Mouse (Mus musculus): ENCODE measurements around the gene Etv3.

Gene Etv3

DNA sequence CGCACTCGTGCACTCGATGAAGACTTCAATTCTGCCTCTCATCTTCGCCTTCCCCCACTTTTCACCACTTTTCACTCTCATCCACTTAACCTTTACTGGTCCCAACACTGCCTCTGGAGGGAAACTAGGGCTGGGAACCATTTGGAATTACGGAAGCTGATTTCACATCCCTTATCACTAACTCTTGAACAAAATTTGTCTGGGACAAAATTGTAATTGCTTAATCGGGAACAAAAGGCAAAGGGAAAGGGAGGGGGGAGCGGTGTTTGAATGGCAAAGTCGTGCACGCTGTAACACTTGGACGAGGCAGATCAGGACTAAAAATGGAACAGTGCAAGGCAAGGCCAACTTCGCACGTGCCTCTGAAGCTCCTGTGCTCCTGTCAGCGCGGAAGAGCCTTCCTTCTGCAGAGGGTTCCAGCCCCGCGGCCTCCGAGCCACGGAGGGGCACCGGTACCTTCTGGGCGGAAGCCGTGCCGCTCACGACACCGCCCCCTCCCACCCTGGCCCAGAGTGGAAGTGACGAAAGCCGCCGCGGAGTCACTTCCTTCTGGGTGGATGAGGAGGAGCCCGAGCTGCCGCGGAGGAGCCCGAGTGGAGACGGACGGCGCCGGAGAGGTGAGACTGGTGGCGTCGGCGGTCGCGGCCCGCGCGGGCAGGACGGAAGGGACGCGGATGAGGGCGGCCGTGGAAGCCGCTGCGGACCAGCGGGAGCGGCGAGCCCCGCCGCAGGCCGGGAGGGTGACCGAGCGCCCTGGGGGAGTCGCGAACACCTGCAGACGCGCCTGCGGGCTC lies at the start of gene Etv3:
Etv3 (plus strand) TSS at position 365 of the 794 bp plus-strand sequence.
- peak; percentile 87 for DNase-seq (ENCODE audit: low read depth, low spot score)

DNA sequence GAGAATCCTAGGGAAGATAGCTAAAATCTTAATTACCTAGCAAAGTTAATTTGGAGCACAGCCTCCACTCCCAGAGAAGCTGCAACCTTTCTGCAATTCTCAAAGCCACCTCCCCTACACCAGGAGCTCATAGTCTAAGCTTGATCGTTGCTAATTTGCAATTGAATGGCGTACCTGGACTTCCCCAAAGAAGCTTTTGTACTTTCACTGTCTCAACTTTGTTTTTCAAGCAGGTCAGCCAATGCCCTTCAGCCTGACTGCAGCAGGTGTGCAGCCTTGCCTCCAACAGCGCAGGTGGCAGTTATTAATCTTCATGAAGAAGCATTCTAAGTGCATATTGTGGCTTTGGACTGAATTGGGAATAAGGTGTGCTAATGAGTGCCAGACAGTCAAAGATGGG lies 47.3 kb upstream of the Etv3 start:
- peak; percentile 96 for DNase-seq (ENCODE audit: low read depth, low spot score)

DNA sequence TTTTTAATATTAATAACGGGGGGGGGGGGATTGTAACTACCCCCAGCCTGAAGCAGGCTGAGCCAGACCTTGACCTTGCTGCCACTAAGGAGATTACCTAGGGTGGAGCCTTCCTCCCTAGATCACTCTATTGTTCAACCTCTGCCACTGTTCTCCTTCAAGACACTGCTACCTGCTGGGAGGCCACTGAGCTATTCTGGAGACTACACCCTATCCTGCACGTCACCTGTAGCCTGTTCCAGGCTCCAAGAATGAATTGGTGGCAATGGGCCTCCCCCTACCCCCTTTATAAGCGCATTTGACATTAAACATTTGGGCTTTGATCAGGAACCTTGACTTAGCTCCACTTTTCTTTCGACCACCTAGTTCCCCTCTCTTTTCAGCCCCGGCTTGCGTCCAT lies 46.6 kb upstream of the Etv3 start:
- DNase-seq (ENCODE audit: low read depth, low spot score) = peak; percentile 91

DNA sequence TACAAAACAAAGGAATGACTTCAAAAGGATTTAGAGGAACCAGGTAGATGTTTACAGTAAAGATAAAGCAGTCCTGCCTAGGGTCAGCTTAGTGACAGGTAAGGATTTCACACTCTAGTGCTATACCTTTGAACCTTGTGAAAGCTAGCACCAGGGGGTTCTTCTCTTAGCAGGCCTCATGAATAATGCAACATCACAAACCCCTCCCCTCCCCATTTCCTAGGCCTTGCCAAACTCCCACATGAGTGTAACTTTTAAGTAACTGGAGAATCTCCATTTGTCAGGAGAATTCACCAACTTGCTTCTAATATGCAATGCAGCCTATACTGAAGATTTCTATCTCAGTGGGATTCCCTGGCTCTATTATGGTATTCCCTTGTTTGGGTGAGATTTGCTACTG lies 46.0 kb upstream of the Etv3 start:
- DNase-seq (ENCODE audit: low read depth, low spot score) = peak; percentile 95

DNA sequence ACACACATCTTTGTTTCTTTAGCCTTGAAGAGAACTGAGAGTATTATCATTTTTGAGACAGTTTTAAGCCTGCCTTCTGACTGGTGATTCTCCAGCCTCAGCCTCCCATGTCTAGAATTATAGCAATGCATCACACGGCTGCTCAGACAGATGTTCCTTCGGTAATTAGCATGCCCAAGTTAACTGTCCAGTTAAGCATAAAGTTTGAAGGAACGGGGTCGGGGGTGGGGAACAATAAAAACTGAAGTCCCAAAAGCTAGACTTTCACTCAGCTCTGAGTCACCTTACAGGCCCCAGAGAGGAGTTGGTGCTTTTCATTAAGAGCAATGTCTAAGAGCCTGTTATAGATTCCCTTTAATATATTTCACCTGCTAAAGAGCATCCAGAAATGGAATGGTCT lies 37.8 kb upstream of the Etv3 start:
- DNase-seq (ENCODE audit: low read depth, low spot score) = no peak

DNA sequence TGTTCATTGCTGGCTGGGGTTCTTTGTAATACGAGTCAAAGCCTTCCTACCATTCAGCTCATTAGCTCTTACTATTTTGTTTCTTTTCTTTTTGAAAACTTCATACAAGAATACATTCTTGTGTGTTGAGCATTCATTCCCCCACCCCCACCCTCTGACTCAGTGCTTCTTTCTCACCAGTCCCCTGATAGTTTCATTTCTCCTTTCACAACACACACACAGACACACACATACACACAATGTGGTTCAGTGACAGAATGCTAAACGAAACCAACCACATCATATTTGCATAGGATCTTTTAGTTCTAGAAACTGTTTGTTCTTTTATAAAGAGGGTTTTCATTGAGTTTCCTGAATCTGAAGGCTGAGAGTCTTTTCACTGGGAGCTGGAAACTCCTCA lies 37.3 kb upstream of the Etv3 start:
- DNase-seq (ENCODE audit: low read depth, low spot score) = no peak

DNA sequence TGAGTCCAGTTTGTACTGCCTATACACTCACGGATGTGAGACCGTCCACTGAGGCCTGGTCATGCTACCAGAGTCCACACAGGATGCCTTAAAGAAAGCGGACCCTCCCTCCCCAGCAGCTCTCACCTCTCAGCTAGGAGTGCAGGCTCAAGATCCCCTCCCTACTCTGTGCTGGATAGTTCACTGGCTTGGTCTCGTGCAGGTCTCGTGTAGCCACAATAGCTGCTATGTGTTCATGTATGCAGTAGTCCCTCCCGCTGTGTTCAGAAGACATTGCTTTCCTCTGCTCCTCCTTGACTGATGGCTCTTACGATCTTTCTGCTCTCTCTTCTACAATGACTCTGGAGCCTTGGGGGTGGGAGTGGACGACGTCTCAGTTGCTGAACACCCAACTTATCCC lies 26.9 kb upstream of the Etv3 start:
- DNase-seq (ENCODE audit: low read depth, low spot score) = peak; percentile 70

DNA sequence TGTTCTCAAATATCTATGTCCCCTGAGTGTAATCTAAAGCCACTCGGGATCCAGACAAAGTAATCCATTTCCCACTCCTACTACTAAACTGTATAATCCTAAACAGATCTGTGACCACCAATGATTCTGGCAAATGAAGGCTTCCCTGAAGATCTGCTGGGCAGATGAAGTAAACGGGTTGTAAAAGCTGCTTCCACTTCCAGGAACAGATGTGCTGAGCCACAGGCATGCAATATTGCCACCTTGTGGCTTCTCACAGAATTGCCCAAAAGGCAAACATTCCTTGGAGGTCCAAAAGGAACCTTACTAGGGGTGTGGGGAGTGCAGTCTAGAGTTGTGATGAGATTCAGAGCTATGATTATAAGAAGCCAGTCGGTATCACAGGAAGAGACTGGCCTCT lies 26.1 kb upstream of the Etv3 start:
- DNase-seq (ENCODE audit: low read depth, low spot score) = peak; percentile 91

DNA sequence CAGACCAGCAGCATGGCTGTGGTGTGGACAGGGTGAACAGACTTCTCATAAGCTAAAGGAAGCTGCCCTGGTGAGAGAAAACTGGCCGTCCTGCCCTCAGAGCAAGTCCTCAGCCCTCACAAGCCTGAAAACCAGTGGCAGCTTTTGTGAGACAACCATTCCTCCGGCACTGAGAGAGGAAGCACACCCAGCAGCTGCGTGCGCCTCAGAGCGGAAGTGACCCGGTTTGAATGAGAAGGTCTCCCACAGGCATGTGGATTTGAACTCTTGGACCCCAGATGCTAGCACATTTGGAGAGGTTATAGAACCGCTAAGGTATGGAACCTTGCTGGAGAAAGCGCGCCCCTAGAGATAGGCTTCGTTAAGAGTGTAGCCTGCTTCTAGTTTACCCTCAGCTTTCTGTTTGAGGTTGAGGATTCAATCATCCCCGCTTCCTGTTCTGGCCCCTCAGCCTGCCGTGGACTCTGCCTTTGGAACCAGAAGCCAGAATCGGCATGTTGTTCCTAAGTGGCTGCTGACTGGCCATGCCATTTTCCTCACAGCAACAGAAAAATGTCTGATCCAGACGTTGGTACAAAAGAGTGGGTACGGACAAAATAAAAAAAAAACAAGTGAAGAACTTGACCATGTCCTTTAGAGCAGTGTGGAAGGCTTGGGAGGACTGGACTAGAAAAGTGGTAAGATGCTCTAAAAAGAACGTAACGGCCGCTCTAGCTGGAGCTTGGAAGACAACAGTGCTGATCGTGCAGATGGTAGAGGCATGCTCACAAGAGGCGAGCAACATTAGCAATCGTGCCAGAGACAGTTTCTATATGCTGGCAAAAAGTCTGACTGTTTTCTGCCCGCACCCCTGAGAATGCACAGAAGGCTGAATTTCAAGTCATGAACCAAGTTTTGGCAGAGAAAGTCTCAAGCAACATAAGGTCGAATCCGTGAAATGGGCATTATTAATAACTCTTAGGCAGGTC lies 24.8 kb upstream of the Etv3 start:
- DNase-seq (ENCODE audit: low read depth, low spot score) = peak; percentile 65

DNA sequence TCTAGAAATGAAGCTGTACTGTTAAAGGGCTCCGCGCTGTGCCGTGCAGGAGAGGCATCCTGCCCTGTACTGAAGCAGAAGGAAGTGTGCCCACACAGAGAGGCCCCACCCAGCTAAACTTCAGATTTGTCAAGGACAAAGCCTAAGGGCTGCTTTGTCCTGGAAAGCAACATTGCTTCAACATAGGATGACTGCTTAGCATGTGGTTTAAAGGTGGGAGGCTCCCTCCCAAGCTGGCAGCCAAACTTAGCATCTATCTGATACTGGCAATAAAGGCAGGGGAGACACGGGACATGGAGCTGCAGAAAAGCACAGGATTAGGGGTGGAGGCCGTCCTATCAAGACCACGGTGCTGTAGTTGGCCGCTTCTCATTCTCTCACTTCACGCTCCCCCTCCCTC lies 24.1 kb upstream of the Etv3 start:
- DNase-seq (ENCODE audit: low read depth, low spot score) = peak; percentile 56

DNA sequence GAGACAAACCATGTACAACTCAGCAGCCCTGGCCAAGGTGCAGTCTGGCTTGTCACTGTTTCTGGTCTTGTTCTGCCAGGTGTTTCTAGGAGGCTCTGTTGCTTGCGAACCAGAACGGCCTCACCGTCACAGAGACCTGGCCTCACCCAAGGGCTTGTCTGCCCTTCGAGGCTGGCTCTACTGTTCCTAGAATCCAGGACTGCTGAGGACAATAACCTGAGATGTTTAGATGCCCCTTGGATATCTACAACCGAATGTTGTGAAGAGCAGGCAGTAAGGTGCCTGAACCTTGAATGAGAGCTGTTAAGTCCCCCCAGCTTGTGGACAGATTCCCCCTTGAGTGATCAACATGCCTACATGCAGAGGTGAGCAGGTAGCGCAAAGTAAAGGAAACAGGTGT lies 22.4 kb upstream of the Etv3 start:
- DNase-seq (ENCODE audit: low read depth, low spot score) = no peak

DNA sequence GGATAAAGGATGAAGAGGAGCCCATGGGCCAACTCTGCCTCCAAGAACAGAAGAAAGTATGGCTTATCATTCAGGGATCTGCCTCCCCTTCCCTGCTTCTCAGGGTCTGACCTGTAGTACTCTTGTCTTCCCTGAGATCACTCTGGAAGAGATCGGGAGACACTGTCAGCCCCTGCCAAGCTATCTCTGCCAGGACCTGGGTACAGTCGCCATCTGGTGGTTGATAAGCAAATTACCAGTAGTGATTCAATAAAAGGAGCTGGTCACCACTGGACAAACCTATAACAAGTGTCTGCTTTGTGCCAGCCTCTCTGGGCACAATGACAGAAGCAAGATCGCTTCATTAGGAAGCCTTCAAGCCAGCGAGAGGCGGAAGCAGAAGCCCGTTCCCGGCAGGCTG lies 20.9 kb upstream of the Etv3 start:
- DNase-seq (ENCODE audit: low read depth, low spot score) = peak; percentile 76

DNA sequence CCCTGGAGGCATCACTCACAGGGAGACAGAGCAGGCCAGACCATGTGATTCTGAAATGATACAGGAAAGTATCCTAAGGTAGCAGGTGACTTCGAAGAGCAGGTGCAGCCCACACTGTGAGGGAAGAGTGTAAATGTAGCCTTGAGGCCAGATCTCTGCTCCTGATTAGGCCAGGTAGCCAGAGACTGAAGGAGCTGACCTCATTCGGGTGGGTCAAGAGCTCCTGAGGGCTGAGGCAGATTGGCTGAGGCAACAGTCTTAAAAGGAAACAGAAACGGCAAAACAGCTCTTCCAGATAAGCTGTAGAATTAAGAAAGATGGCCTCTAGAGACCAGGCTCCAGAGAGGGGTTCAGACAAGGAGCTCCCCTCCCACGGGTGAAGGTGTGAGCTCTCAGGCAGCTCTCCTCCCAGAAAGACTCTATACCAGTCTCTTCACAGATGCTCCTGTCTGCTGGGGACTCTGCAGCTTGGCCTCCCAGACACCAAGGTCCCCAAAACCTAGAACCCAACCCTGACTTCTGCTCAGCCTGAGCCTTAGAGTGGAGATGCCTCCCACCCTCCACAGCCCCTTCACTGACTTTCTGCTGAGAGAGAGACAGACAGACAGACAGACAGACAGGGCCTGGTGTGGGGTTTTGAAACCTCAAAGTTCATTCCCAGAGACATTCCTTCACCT lies 20.3 kb upstream of the Etv3 start:
- no peak for DNase-seq (ENCODE audit: low read depth, low spot score)

DNA sequence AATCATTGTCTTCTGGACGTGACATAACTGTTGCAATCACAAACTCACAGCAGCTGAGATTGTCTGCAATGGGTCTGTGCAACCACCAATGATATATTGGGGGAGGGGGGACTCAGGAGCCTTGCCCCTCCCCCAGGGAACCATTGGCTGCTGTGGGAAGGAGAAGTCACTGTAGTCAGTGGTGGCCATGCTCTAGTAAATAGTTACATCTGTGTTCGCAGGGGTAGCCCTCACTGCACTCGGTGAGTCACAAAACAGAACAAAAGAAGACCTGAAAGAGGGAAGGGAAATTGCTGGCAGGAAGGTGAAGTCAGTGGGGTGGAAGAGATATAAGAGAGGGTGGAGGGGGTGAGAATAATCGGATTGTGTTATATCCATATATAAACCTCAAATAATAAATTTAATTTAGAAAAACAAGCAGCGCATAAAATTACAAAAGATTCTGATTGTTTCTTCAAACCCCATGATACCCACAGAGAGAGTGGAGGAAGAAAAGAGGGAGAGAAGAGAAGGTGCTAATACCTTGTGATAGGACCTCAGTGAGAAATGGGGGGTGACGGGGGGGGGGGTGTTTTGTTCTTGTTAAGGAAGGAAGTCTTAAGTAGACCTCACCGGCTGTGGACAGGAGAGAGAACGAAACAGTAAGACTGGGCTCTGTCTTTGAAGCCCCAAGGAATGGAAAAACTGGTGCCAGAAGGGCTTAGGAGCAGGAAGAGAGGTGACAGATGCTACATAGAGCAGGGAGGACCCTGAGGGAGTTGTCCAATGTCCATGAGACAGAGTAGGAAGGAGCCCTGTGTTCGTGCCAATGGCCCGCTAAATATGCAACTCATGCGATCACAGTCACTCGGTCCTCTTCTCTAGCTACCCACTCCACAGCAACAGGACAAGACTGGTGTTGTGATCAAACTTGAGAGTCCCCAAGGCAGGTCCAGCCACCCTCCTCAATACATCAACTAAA lies 18.5 kb upstream of the Etv3 start:
- DNase-seq (ENCODE audit: low read depth, low spot score) = no peak

DNA sequence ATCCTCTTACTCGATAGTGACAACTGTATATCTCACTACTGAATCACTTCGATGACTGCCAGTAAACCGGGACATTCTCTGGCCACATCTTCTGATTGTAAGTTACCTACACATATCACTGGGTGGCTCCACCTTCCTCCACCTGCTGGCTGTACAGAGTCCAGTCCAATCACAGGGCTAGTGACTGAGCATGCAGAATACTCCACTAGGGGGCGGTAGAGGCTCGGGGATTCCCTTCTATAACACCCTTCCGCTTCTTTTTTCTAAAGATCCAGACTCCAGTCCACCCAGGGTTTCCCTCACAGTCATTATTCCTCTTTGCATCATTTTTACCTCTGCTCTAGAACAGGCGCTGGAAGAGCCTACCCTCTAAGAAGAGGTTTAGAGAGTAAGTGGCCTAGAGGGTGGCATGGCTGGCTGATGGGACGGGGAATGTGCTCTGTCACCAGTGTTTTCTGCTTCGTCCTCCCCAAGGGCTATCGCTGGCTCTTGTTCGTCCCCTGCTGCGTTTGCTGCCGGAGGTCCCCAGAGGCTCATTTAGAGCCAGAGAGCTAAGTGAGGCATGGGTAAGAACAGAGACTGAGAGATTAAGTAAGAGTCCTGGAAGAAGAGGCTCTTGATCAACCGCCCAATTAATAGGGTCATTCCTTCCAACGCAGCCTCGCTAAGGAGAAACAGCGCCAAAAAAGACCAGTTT lies 16.9 kb upstream of the Etv3 start:
- DNase-seq (ENCODE audit: low read depth, low spot score) = peak; percentile 89

DNA sequence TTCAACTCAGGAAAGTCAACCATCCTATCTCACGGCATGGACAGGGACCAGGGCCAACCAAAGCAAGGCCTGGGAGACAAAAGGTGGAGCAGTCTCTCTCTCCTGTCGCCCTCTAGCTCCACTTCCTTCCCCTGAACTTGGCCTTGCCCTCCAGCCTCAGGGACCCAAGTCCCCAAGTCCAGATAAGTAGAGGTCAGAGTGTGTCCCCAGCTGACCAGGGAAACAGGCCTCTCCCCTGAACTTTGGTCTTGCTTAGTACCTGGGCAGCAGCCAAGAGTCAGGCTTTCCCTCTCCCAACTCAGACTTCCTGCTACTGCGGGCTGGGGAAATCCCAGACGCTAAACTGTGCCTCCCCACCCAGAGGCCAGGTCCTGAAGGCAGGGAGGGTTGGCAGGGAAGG lies 16.1 kb upstream of the Etv3 start:
- no peak for DNase-seq (ENCODE audit: low read depth, low spot score)

DNA sequence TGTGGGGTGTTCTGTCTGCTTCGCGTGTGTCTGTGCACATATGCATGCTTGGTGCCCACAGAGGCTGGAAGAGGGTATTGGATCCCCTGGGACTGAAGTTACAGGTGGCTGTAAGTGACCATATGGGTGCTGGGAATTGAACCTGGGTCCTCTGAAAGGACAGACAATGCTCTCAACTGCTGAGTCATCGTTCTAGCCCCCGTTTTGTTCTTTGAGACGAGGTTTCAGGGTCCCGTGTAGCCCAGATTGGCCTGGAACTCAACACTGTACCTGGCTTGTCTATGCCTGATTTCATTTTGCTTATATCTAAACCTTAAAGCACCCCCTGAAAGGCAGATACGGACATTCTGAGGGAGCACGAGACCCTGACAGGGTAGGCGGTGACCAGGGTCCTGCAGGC lies 14.4 kb upstream of the Etv3 start:
- DNase-seq (ENCODE audit: low read depth, low spot score) = no peak

DNA sequence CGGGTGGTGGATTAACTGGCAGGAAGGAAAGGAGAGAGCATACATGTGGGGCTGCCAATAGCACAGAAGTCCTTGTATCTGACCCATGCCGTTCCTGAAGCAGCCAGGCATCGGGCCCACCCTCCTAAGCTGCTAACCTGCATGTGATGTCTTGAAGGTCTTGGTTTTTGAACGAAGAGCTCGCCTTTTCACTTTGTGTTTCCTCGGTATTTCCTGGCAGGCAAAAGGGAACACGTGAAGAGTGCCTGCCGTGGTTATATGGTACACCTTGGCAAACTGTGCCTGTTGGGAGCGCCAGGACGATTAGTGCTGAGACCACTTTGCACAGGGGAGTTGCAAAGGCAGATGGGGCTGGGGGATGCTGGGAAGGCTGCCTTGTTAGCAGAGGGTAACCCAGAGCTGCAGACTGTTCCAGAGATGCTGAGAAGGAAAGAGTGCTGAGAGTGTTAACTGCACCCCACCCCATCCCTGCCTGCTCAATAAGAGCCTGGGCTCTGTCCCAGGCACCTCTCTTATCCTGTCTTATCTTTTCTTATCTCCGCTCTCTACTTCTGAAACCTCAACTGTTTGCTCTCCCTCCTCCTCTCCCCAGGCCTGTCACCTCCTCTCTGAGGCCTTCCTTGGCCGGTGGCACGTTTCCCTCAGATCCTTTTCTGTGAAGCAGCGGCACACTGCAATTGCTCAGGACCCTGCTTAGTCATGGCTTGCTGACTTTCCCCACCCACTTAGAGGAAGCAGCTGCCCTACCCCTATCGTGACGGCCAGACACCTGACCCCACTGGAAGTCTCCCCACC lies 13.0 kb upstream of the Etv3 start:
- peak; percentile 64 for DNase-seq (ENCODE audit: low read depth, low spot score)

DNA sequence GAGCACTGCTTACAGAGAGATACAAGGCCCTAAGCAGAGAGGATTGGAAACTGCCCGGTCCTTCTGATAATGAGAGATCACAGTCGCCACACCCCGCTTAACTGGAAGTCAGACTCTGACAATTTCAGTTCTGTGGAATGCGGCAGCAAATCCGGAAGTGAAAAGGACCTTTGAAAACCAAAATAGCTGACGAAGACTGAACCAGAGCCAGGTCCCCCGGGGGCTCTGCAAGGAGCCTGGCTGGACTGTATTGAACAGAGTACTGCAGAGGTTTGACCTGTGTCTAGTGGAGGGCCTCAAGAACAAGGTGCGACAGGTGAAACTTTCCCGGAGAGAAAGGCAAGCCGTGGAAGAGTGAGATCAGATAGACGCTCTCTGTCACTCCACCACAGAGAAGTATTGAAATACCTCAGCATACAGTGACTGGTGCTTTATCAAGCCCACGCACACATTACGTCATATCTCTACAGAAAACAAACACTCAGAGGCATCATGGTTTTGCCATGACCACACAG lies 9.6 kb upstream of the Etv3 start:
- peak; percentile 42 for DNase-seq (ENCODE audit: low read depth, low spot score)

All from R1 (cell line).